Mouse (Mus musculus): ENCODE data around the gene Arhgef7. TPM values are rescaled to one million over a fixed set of nuclear protein-coding genes. Genes with fewer than 3 reads are reported as not detected.

Gene Arhgef7
- total RNA-seq, 2 experiments from 2014 or later, result 56.0 to 61.4 TPM

DNA sequence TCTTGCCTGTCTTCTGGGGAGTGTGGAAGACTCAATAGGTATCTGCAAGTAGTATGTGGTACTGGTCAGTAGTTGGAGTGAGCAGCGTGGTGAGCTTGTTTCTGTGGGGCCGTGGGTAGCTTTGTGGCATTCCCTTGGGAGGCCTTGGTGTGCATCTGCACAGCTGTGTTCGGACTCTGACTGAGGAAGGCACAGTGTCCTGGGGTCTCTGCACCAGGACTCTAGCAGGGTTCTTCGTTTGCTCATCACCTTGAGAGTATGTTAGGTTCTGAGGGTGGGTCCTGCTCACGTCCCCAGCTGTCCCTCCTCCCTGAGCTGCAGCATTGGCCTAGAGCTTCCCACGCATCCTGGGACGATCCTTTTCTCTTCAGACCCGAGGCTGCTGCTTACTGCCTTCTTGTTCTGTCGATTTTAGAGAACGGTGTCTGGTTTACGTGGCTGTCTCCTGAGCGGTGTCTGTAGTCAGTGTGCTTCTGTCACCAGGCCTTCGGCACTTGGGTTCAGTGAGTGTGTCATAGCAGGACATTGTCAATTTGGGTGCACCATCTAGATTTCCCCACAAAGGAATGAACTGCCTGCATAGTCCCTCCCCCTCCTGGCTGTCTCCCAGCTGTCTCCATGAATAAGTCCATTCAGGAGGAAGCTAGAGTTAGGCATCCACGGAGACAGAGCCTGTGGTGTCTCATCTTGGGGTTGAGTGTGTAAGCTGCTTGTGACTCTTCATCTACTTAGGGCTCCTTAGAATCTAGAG lies 70.4 kb downstream of the Arhgef7 start:
- DNase-seq, result no peak

DNA sequence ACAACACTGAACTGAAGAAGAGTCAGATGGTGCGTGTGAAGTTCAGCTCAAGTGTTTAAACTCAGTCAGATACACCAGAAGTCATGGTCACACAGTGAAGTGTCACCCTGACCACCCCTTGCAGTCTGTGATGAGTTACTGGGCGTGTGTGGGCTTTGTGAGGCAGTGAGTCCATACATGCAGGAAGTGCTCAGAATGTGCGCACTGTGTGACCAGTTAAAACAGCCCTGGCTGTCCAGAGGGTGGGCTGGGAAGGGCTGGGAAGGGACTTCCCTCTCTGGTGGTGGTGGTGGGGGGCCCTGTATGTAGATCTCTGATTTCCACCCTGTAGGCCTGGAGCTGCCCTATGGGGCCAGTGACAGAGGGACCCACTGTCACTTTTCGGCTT lies 71.0 kb downstream of the Arhgef7 start:
- no peak for DNase-seq

DNA sequence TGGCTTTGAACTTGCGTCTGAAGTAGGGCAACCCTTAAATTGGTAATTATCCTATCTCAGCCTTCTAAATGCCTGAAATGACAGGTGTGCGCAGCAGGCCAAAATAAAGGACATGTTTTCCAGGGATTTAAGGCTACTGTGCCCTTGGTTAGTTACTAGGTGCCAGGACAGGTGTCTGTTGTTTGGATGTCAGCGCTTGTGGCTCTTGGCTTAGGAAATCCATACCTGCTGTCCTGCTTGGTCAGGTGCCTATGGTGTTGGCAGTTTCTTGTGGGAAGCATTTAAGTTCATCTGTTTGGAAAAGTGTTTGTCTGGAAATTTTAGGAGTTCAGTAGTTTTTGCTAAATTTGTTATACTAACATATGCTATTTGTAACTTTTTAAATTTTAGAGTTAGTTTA lies 71.6 kb downstream of the Arhgef7 start:
- DNase-seq, result no peak

DNA sequence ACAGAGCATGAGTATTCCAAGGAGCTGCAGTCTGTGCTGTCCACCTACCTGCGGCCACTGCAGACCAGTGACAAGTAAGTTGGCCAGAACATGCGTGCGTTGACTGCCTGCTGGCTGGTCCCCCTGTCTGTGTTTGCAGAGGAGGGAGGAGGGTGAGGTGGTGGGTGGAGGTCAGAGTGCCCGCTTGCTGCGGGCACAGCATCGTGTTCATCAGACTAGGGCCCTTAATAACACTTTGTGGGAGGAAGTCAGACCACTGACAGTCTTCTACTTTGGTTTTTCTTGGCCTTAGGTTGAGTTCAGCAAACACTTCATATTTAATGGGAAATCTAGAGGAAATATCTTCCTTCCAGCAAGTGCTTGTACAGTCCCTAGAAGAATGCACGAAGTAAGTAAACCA lies 73.0 kb downstream of the Arhgef7 start:
- no peak for DNase-seq

DNA sequence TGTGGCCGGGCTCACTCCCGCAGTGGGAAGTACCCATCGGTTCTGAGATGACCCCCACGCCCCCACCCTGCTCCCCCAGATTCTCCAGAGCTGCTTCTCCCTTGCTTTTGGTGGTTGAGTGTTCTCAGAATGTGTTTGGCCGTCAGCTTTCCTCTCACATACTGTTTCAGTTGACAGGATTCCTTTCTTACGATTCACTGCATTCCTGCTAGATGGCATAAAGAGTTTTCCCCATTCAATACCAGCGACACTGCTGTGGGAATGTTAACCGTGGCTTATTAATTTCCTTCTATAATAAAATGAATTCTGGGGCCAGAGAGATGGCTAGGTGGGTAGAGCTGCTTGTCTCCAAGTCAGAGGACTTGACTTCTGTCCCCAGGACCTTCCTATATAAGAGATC lies 74.0 kb downstream of the Arhgef7 start:
- DNase-seq, result no peak

DNA sequence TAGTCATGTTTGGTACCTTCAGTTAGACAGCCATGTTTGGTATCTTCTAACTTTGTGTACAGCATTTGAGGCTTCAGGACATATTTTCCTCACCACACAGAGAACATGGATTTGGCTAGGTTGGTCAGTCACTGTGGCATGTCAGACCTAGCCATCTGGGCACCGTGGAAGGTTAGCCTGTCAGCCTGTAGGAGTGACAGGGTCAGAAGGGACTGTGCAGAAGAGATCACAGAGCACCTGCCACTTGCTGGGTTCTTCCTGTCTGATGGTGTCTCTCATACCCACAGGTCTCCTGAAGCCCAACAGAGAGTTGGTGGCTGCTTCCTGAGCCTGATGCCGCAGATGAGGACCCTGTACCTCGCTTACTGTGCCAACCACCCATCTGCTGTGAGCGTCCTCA lies 77.4 kb downstream of the Arhgef7 start:
- no peak for DNase-seq

DNA sequence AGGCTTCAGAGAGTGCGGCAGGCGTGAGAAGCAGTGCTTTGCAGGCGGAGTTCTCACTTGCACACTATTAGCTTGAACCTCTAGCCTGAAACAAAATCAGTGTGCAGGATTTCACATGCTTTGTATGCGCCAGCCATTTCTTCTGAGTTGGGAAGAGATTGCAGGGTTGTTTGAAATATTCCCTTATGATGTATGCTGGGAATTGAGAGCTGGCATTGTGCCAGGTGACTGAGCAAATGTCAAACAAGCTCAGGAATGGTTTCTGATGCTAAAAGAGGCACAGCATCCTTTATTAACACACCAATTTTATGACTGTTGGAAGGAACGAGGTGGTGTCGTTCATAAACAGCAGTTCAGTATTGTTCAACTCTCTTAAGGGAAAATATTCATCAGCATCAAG lies 78.7 kb downstream of the Arhgef7 start:
- DNase-seq, result no peak

DNA sequence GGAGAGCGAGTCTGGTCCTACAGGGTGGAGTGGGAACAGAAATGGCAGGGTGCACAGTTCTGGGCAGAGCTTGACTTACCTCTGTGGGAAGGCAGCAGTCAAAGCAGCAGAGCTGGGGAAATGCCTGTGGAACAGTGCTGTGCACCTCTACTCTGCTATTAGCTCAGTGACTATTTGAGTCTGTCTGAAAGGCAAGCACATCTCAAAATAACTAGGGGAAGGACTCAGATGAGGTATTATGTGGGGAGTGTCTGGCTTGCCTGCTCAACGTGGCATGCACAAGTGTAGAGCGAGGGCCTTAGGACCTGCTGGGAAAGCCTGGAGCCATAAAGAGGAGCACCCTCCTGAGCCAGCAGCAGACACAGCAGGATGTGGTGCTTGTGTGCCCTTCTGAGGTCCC lies 79.8 kb downstream of the Arhgef7 start:
- DNase-seq, result no peak

DNA sequence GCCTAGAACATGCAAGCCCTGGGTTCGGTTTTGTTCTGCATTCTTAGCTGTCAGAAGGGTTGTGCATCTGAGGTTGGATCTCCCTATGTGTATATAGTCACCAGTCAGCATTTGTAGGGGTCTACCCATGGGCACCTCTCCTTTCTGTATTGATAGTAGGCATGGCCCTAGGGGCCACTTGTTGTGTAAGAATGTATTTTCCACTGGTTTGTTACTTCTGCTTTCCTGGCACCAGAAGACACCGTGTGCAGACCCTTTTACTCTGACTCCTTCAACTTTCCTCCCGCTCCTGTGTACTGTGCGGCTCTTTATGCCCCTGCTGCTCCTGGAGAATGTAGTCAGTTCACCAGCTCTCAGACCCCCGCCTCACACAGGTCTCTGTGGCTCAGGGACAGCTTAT lies 80.5 kb downstream of the Arhgef7 start:
- DNase-seq, result no peak

DNA sequence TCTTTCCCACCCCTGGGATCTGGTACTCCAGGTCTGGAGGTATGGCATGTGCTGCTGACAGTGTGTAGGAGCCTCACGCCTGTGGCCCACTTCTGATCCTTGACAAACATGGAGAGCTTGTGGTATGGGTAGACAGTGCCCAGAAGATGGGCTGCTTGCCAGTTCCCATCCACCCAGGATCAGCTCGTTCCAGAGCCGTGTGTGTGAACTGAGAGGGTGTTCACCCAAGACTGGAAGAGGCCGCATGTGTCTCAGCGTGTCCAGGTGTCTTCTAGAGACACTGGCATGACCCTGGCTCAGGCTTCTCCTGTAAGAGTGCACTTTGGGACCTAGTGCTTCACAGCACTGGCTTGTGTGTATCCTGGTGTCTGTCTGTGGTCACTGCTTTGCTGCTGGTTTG lies 82.9 kb downstream of the Arhgef7 start:
- no peak for DNase-seq

DNA sequence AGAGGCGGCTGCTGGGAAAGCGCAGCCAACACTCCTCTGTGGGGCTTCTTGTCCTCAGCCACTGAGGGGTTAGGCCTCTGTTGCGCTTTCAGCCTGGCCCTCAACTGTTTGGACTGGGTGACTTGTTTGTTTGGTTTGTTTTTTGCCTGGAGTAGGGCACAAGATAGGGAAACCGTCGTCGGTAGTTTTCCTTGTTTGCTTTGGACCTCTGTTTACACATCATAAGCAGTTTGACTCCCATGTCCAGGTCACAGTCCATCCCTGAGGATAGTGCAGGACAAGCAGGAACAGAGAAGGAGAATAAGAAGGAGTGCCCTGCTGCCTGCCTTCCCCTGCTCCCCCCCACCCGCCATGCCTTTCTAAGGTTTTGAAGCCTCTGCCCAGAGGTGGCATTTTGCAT lies 86.3 kb downstream of the Arhgef7 start:
- DNase-seq, result no peak

DNA sequence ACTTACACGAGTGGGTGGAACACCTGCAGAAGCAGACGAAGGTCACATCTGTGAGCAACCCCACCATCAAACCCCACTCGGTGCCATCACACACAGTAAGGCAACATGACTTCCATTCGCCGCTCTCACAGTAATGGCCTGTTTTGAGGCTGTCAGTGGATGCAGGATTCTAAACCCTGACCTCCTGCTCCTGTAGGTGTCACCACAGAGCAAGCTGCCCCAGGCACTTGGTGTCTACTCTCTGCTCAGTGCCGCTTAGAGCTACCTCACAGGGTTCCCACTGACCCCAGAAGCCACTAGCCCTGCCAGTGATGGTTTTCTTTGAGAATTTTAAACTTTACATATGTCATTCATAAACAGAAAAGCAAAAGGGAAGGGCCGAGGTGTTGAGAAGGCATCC lies 87.7 kb downstream of the Arhgef7 start:
- no peak for DNase-seq

DNA sequence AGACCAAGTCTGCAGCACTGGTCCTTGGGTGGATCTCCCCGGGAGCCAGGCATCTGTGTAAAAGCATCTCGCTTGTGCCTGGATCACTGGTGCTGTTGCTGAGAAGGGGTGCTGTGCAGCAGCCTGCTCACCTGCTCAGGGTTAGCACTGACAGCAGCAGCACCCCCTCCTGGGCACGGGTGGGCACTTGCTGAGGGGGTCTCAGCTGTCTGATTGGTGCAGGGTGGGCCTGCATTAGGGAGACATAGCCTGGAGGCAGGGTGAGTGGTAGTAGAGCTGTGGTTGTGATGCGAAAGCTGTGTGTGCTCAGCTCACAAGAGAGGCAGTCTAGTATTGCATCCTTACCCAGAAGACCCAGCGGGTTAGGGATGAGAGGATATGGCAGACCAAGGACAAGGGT lies 92.6 kb downstream of the Arhgef7 start:
- DNase-seq, result no peak

DNA sequence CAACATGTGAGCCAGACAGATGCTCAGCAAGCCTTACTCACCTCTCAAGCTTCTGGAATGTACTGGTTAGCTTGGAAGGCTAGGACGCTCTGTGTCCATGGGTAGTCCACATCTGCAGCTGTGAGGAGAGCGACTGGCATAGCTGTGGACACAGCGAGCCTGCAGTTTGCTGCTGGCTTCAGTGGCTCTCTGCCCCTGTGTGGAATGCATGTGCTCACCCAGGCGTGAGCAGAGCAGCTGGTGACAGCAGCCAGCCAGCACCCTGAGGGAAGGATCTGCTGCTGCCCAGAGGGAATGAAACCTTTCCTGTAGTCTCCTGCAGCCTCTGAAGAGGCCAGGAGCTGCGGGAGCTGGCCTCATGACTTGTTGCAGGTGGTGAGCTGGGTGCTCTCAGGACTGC lies 93.0 kb downstream of the Arhgef7 start:
- no peak for DNase-seq

DNA sequence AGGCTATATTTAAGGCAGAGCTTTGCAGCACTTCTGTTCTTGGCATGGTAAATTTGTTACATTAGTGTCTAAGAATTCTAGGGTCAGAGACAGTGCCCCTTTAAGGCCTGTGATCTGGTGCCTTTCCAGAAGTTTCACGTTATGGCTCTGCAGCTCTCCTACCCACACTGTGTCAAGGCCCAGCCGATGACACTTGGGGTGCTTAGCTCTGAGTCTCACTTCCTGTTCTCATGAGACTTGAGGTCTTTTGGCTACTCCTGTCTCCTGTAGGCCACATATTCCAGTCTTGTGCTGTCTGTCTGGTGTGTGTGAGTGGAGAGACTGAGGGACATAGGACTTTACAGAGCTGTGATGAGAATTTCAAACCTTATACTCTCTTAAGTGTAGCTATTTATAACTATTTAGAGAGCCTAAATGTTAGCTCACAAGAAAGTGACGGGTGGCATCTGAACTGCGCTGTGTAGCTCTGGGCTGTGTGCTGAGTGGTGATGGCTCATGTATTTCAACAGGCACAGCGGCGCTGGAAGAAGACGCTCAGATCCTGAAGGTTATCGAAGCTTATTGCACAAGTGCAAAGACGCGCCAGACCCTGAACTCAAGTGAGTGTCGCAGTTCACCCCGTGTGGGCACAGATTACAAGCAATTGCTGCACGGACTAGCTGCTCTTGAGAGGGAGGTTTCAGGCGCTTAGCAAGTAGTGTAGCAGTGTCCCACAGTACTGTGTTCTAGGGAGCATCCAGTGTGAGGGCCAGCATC lies 94.1 kb downstream of the Arhgef7 start:
- DNase-seq, result no peak

DNA sequence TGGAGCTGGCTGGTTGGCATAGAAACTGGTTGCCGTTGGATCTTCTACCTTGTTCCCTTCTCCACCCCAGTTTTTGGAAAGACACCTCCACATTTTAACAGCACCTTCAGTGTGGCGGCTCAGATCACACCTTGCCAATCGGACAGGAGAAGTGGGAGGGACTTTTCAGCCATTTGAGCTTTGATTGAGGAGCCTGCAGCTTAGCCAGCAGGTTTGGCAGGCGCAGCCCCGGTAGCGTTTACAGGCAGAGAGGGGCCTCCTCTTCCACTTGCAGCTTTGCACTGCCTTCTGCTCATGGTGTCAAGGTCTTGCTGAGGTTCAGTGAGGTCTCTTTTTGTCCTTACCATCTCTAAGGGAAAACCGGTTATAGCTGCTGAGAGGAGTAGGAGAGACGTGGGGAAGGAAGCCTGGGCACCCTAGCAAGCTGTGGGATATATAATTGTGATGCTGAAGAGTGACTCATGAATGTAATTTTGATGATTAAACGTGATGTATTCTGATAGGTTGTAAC lies 95.1 kb downstream of the Arhgef7 start:
- DNase-seq, result no peak

DNA sequence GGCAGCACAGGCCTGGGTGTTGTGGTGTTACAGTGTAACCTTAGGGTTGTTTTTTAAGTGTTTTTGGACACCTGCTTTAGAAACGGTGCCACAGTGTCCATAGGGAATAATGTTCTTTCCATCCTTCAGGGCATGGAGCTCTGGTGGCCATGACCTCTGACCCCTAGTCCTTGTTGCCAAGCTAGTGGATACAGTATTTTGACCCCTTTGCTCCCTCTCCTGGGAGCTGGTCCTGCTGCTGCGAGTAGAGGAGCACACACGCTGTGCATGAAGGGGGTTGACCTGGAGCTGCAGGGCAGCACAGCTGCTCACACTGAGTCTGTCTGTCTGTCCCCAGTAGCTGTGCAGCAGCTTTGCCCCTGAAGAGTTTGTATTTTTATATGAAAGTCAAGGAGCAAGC lies 98.2 kb downstream of the Arhgef7 start:
- no peak for DNase-seq

DNA sequence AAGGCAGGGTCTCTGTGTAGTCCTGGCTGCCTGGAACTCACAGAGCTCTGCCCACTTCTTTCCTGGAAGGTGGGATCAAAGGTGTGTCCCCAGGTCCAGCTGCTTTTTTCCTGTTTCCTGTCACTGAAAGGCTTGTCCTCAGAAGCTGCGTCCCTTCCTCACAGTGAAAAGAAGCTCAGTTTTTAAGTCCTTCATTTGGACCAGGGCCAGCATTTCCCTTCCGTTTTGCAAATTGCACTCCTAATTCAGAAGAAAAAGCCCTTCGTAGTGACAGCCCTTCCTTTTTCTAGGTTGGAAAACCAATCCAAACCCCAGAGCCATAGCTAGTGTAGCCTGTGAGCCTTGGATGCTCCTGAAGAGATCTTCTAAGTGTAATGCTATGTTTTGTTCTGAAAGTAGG lies 99.8 kb downstream of the Arhgef7 start:
- DNase-seq, result no peak

DNA sequence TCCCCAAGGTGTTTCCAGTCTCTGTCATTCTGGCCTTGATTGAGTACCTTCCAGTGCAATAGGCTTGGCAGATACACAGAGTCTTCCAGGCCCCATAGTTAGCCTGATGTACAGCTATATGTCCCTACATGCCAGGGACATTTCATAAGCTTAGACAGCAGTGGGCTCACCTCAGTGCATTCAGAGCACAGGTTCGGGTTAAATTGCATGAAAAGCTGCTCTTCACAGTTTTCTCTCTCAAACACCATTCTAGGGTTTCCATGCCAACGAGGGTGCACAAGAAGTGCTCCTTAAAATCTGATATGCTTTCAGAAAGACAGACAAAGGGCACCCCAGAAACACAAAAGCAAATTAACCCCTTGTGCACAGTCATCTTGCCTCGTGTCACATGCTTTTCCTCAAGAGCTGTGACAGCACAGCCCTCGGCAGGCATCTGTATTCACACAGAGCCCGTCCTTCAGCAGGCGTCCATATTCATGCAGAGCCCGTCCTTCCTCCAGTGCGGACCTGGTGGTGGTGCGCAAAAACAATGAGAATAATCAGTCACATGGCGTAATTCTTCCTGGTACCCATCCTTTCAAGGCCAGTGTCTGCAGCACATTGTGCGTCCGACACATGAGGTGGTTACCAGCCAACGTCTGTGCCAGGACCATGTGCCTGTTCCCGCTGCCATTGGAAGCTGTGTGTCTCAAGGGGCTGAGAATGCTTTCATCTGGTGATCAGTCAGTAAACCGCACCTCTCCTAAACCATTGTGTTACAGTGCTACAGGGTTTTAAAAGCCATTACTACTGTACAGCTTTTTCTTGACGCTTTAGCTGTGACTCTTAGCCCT lies 102.9 kb downstream of the Arhgef7 start:
- DNase-seq, result no peak

DNA sequence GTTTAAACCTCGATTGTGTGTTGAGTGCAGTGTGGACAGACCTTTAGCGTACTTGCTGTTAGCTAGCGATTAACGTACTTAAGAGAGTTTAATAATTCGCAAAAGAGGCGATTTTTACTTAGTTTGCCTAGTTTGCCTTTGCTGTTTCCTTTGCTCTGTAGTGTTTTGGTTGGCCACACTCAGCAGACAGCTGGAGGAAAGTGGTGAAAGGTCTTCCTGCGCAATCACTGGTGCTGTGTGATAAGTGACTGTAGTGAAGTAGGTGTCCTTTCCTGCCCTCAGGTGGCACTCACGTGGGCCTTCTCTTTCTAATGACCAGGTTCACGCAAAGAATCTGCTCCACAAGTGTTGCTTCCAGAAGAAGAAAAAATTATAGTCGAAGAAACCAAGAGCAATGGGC lies 103.7 kb downstream of the Arhgef7 start:
- no peak for DNase-seq

DNA sequence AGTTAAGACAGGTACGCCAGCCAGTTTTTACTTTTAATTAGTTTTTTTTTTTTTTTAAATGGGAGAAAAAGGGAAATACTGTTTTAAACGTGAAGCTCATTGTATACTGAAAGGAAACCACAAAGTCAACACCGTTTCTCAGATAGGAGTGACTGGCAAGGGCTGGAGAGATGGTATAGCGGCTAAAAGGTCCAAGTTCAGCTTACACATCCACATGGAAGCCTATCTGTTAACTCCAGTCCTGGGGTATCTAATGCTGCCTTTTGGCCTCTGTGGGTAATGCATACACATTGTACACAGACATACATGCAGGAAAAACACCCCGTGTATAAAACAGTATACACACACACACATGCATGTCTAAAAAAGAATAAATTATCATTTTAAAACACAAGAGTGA lies 104.4 kb downstream of the Arhgef7 start:
- DNase-seq, result no peak

DNA sequence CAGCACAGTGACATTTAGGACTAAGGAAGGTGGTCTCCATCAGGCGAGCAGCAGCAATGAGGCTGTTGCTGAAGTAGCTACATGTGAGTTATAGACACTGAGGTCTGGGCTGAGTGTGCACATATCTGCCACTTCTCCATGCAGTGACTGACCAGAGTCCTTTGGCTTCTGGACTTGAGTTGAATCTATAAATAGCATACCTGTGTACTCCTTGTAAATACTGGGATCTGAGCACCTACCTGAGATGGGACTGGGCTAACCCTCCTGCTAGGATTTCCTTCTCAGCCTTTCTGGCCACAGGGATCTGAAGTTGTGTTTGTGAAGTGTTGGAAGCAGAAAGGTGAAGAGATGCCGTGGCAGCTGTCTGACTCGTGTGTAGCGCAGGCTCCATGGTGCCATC lies 105.6 kb downstream of the Arhgef7 start:
- DNase-seq, result no peak

DNA sequence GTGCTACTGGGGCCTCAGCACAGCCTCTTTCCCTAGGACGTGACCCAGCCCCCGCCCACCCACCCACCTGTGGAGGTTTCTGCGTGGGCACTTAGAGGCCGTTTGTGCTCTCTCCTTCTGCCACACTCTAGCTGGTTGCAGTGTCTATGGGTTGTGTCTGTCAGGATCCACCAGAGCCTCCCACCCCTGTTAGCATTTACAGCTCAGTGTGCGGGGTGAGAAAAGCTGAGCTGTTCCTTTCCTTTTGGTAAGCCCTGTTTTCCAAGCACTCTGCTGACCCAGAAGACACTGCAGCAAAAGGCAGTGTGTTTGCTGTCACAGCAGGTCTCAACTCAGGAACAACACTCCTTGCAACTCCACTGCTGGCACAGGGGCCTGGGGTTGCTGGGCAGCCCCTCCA lies 106.7 kb downstream of the Arhgef7 start:
- no peak for DNase-seq

Measured in gastrocnemius, postnatal 25 days (tissue).